Mouse (Mus musculus) embryonic facial prominence, embryonic 12.5 days (tissue): ENCODE measurements around the gene Mri1. TPM values are rescaled to one million over a fixed set of nuclear protein-coding genes. Genes with fewer than 3 reads are reported as not detected.

ENCODE experiments used
- ATAC-seq: fragments of 200-750 bp; cut with Nextera tagmentation; 2 replicates; pipeline ENCODE4 v1.8.0; 2017; ENCODE audit not compliant: insufficient number of reproducible peaks, insufficient read depth, low FRiP score, low TSS enrichment
- H3K27ac ChIP-seq: fragments of 300-500 bp; sonication (generic); 2 replicates; pipeline ENCODE4 v1.5.1; 2016; ENCODE audit warnings: mild to moderate bottlenecking
- H3K27me3 ChIP-seq: fragments of 300-500 bp; sonication (generic); 2 replicates; pipeline ENCODE4 v1.6.1; 2016; ENCODE audit warnings: mild to moderate bottlenecking, moderate library complexity
- H3K36me3 ChIP-seq: fragments of 300-500 bp; sonication (generic); 2 replicates; pipeline ENCODE4 v1.6.1; 2016; ENCODE audit warnings: mild to moderate bottlenecking
- H3K4me1 ChIP-seq: fragments of 300-500 bp; sonication (generic); 2 replicates; pipeline ENCODE4 v1.6.1; 2016
- H3K4me2 ChIP-seq: fragments of 300-500 bp; sonication (generic); replicated peaks from 2 replicates; pipeline ENCODE4 v1.6.1; 2016; ENCODE audit warnings: mild to moderate bottlenecking, moderate library complexity
- H3K4me3 ChIP-seq: fragments of 300-500 bp; sonication (generic); 2 replicates; pipeline ENCODE4 v1.5.1; 2016; ENCODE audit warnings: mild to moderate bottlenecking
- H3K9ac ChIP-seq: fragments of 300-500 bp; sonication (generic); 2 replicates; pipeline ENCODE4 v1.6.1; 2016; ENCODE audit warnings: mild to moderate bottlenecking, moderate library complexity
- H3K9me3 ChIP-seq: fragments of 300-500 bp; sonication (generic); 2 replicates; pipeline ENCODE4 v1.6.1; 2016; ENCODE audit warnings: mild to moderate bottlenecking, moderate library complexity
- WGBS: fragments of 180-500 bp; shearing (Covaris S2); methylation state at CpG from one replicate; pipeline ENCODE4 v1.1.7; 2016; 5-methylcytosine and 5-hydroxymethylcytosine counted together
- microRNA counts: library from miRNA; unstranded; fragments of <30 nt; microRNA quantifications from one replicate; lab custom pipeline; 2017
- microRNA-seq: library from miRNA; unstranded; fragments of <30 nt; microRNA quantifications from one replicate; pipeline ENCODE4, GENCODE M21; 2017
- polyA plus RNA-seq: library from polyadenylated mRNA; unstranded; fragments of >200 nt; fragmentation: Nextera tagmentation; extraction: Ambion mirVana; gene quantifications from 2 replicates; pipeline ENCODE4 v1.2.1, GENCODE M21; 2016

The Mri1 gene
- polyA plus RNA-seq, 1 experiment from 2014 or later: 71.2 TPM

GRCm38 (mm10) chr8:84200652-84201544, 56.2 kb downstream of the Mri1 start:
- Histone ChIP-seq H3K9ac (peak overlapping the region; percentile 86), H3K36me3 (no peaks in the 10 kb centered on the region; the same call in 1 of the 2 replicates), H3K9me3 (no peaks in the 10 kb centered on the region), H3K4me1 (peaks cover 60% of the 10 kb centered on the region), H3K27ac (peak overlapping the region; percentile 98), H3K4me3 (peak overlapping the region; percentile 66), H3K4me2 (peak overlapping the region; percentile 94), H3K27me3 (no peaks in the 10 kb centered on the region)
- 5% methylated on average over 68 of the region's 70 CpGs for WGBS
- no peak for ATAC-seq

- no peak for ATAC-seq
- Histone ChIP-seq H3K4me2 (peak overlapping the region; percentile 94), H3K4me1 (peaks cover 60% of the 10 kb centered on the region), H3K27ac (peak overlapping the region; percentile 98), H3K9ac (peak overlapping the region; percentile 86), H3K9me3 (no peaks in the 10 kb centered on the region), H3K27me3 (no peaks in the 10 kb centered on the region), H3K4me3 (peak overlapping the region; percentile 66), H3K36me3 (no peaks in the 10 kb centered on the region; the same call in 1 of the 2 replicates)
- 15% methylated on average over 8 of the region's 8 CpGs for WGBS
Measured at GRCm38 (mm10) chr8:84200126-84200555, 57.0 kb downstream of the Mri1 start.

MicroRNAs encoded within 50 kb of the gene (microRNA counts, 519-probe panel; counts per million panel counts)
- microRNA mmu-miR-23a (lab: Ali Mortazavi, UCI) (5,653 counts per million, percentile 92 among the panel's probes with 10 or more counts), microRNA mmu-miR-27a (lab: Ali Mortazavi, UCI) (6,481 counts per million, percentile 95 among the panel's probes with 10 or more counts)

Small RNA genes within 50 kb of the gene (microRNA-seq; reads per million reads assigned to microRNA genes)
- gene Mir23a: 13,230 reads per million, percentile 96 among the genes with 10 or more reads in this experiment
- not detected for gene Mir24-2
- gene Mir27a: 208 reads per million, percentile 62 among the genes with 10 or more reads in this experiment
- not detected for gene Mir3074-2

Other genes with a start within 250 kb of the Mri1 start
- 0.28 TPM in 1 of 2 replicates, not detected in the other for gene 2210011C24Rik, start 245.2 kb downstream of the Mri1 start, polyA plus RNA-seq
- 9.0 and 9.4 TPM in 2 replicates for gene Palm3, start 235.9 kb downstream of the Mri1 start, polyA plus RNA-seq
- gene Il27ra, start 214.7 kb downstream of the Mri1 start, polyA plus RNA-seq: 0.81 and 0.99 TPM in 2 replicates
- gene Rln3, start 212.3 kb downstream of the Mri1 start, polyA plus RNA-seq: not detected in 2 replicates
- gene Gm10643, start 192.2 kb downstream of the Mri1 start, polyA plus RNA-seq: 1.9 and 2.0 TPM in 2 replicates
- 10.3 and 10.4 TPM in 2 replicates for gene Rfx1, start 190.5 kb downstream of the Mri1 start, polyA plus RNA-seq
- gene Dcaf15, start 152.6 kb downstream of the Mri1 start, polyA plus RNA-seq: 13.0 and 16.1 TPM in 2 replicates
- 0.31 and 0.43 TPM in 2 replicates for gene Podnl1, start 131.3 kb downstream of the Mri1 start, polyA plus RNA-seq
- 27.5 and 29.2 TPM in 2 replicates for gene Cc2d1a, start 109.4 kb downstream of the Mri1 start, polyA plus RNA-seq
- 2.0 and 2.4 TPM in 2 replicates for gene 4930432K21Rik, start 109.3 kb downstream of the Mri1 start, polyA plus RNA-seq
- 5.4 and 7.2 TPM in 2 replicates for gene Nanos3, start 72.1 kb downstream of the Mri1 start, polyA plus RNA-seq
- gene Zswim4, start 20.3 kb downstream of the Mri1 start, polyA plus RNA-seq: 32.4 and 32.9 TPM in 2 replicates
- 322 and 341 TPM in 2 replicates for gene D8Ertd738e, start 7.6 kb downstream of the Mri1 start, polyA plus RNA-seq
- 18.1 and 24.5 TPM in 2 replicates for gene Ccdc130, start 13.1 kb upstream of the Mri1 start, polyA plus RNA-seq
- gene Cacna1a, start 131.1 kb upstream of the Mri1 start, polyA plus RNA-seq: 9.4 and 11.0 TPM in 2 replicates